ENCODE assay signal across 8 mouse cellular contexts in genomic region chr3:68467941-68468687, GRCm38 (mm10).
A peak's percentile ranks its signal among the peaks of the same experiment; 100 is the strongest.
DNase-seq lines count a peak whose midpoint lies in the region; ATAC-seq and TF ChIP-seq lines count a peak whose summit lies in the region.

No protein-coding gene starts in this region.

- H3K27me3 ChIP-seq in liver, embryonic 11.5 days (replicated peaks; ENCODE audit: control insufficient read depth, insufficient read depth, low read length) = no peaks in the 10 kb centered on the region
- no peaks in the 10 kb centered on the region for H3K27me3 ChIP-seq in heart, embryonic 14.5 days (ENCODE audit: control insufficient read depth, insufficient read depth, low read length)
- no peaks in the 10 kb centered on the region for H3K27me3 ChIP-seq in kidney, postnatal 0 days (ENCODE audit: insufficient read depth, low read length)
- no peaks in the 10 kb centered on the region for H3K27me3 ChIP-seq in neural tube, embryonic 11.5 days (ENCODE audit: control insufficient read depth, insufficient read depth, low read length)

- H3K4me3 ChIP-seq in liver, embryonic 11.5 days (ENCODE audit: low read depth, low read length) = peak overlapping the region; percentile 21; the same call in 1 of the 2 replicates
- peak overlapping the region; percentile 54 to 55 for H3K4me3 ChIP-seq in heart, embryonic 14.5 days (ENCODE audit: control insufficient read depth in 1 of 2, insufficient read depth in 1 of 2, low read depth in 1 of 2, low read length in 2 of 2)
- H3K4me3 ChIP-seq in kidney, postnatal 0 days (replicated peaks; ENCODE audit: low read depth, low read length) = peak overlapping the region; percentile 19; the same call in 1 of the 2 replicates
- no peak overlapping the region for H3K4me3 ChIP-seq in neural tube, embryonic 11.5 days (ENCODE audit: low read depth, low read length)

- no peaks in the 10 kb centered on the region for H3K4me1 ChIP-seq in liver, embryonic 11.5 days (replicated peaks; ENCODE audit: control insufficient read depth, insufficient read depth, low read length)
- peaks cover 9 to 35% of the 10 kb centered on the region in 2 experiments for H3K4me1 ChIP-seq in heart, embryonic 14.5 days (ENCODE audit: control insufficient read depth in 2 of 2, insufficient read depth in 2 of 2, low read length in 2 of 2)
- H3K4me1 ChIP-seq in kidney, postnatal 0 days (replicated peaks; ENCODE audit: insufficient read depth, low read length) = peaks cover 23% of the 10 kb centered on the region
- 0 out of 2 replicates have a peak, but pooled peaks cover 3% of the 10 kb centered on the region for H3K4me1 ChIP-seq in neural tube, embryonic 11.5 days (ENCODE audit: control insufficient read depth, insufficient read depth, low read length)

- H3K4me2 ChIP-seq in liver, embryonic 11.5 days = peak overlapping the region; percentile 42
- peak overlapping the region; percentile 72 for H3K4me2 ChIP-seq in heart, embryonic 14.5 days (ENCODE audit: low read length)
- peak overlapping the region; percentile 53 for H3K4me2 ChIP-seq in kidney, postnatal 0 days (ENCODE audit: low read length)
- H3K4me2 ChIP-seq in neural tube, embryonic 11.5 days (ENCODE audit: low read depth) = peak overlapping the region; percentile 27

- no peak overlapping the region for H3K27ac ChIP-seq in liver, embryonic 11.5 days (ENCODE audit: low read depth, low read length)
- peak overlapping the region; percentile 81 to 92 for H3K27ac ChIP-seq in heart, embryonic 14.5 days (replicated peaks in 1 of 2; ENCODE audit: control insufficient read depth in 1 of 2, insufficient read depth in 1 of 2, low read depth in 2 of 2, low read length in 2 of 2)
- 0 out of 2 replicates have a peak overlapping the region, but pooled peaks have one; percentile 25 for H3K27ac ChIP-seq in kidney, postnatal 0 days
- no peak overlapping the region for H3K27ac ChIP-seq in neural tube, embryonic 11.5 days (ENCODE audit: low read depth, low read length)

- peak; percentile 39; the same call in 1 of the 2 replicates for ATAC-seq in liver, embryonic 11.5 days (replicated peaks; ENCODE audit: low FRiP score)
- ATAC-seq in heart, embryonic 14.5 days (ENCODE audit: insufficient number of reproducible peaks, insufficient read depth, low FRiP score, low read depth) = peak; percentile 79; the same call in 1 of the 2 replicates
- peak; percentile 47; the same call in 1 of the 2 replicates for ATAC-seq in kidney, postnatal 0 days (replicated peaks; ENCODE audit: low FRiP score, low read depth)
- no peak for ATAC-seq in neural tube, embryonic 11.5 days (ENCODE audit: insufficient read depth, low FRiP score, low TSS enrichment)
- ATAC-seq in cerebellum, adult (ENCODE audit: insufficient number of reproducible peaks, low FRiP score, low TSS enrichment) = no peak

- 4% methylated on average over 10 of the region's 10 CpGs for WGBS in liver, embryonic 11.5 days
- WGBS in heart, embryonic 14.5 days = 2% methylated on average over 10 of the region's 10 CpGs
- WGBS in kidney, postnatal 0 days = 6% methylated on average over 10 of the region's 10 CpGs
- WGBS in neural tube, embryonic 11.5 days = 3% methylated on average over 10 of the region's 10 CpGs

- no peak for TF ChIP-seq CTCF in kidney, postnatal 0 days (IDR thresholded peaks at IDR 0.05; ENCODE audit: low read depth)

- no peaks in the 10 kb centered on the region for H3K9me3 ChIP-seq in liver, embryonic 11.5 days (ENCODE audit: control insufficient read depth, low read length)
- H3K9me3 ChIP-seq in heart, embryonic 14.5 days (ENCODE audit: control insufficient read depth, low read length) = no peaks in the 10 kb centered on the region
- no peaks in the 10 kb centered on the region for H3K9me3 ChIP-seq in kidney, postnatal 0 days (replicated peaks; ENCODE audit: low read length)
- no peaks in the 10 kb centered on the region for H3K9me3 ChIP-seq in neural tube, embryonic 11.5 days (ENCODE audit: control insufficient read depth, low read length)

- no peak overlapping the region for H3K9ac ChIP-seq in liver, embryonic 11.5 days (ENCODE audit: low read depth, low read length)
- peak overlapping the region; percentile 75 for H3K9ac ChIP-seq in heart, embryonic 14.5 days (ENCODE audit: low read length)
- H3K9ac ChIP-seq in kidney, postnatal 0 days (ENCODE audit: low read depth, low read length) = peak overlapping the region; percentile 24; the same call in 1 of the 2 replicates
- no peak overlapping the region for H3K9ac ChIP-seq in neural tube, embryonic 11.5 days (ENCODE audit: low read length)

- DNase-seq in liver, embryonic 11.5 days (ENCODE audit: low spot score) = peak; percentile 41
- DNase-seq in liver = no peak
- DNase-seq in kidney, postnatal 0 days (ENCODE audit: low spot score) = peak; percentile 53
- DNase-seq in neural tube, embryonic 11.5 days (ENCODE audit: low spot score) = peak; percentile 34
- DNase-seq in urinary bladder, postnatal 25 days (ENCODE audit: low spot score) = no peak
- DNase-seq in layer of hippocampus, postnatal 14 days (ENCODE audit: low spot score in 2 of 2) = no peak

- H3K36me3 ChIP-seq in liver, embryonic 11.5 days (ENCODE audit: control insufficient read depth, insufficient read depth, low read length) = no peaks in the 10 kb centered on the region
- no peaks in the 10 kb centered on the region for H3K36me3 ChIP-seq in heart, embryonic 14.5 days (ENCODE audit: control insufficient read depth, insufficient read depth, low read length)
- H3K36me3 ChIP-seq in kidney, postnatal 0 days (ENCODE audit: insufficient read depth, low read length) = no peaks in the 10 kb centered on the region
- H3K36me3 ChIP-seq in neural tube, embryonic 11.5 days (ENCODE audit: control insufficient read depth, insufficient read depth, low read length) = no peaks in the 10 kb centered on the region

Comparison
In these comparisons a context has a peak if more than half of its experiments do, and no peak if none do; other contexts are left out.
1. DNase-seq: peak in liver, embryonic 11.5 days (single experiment), kidney, postnatal 0 days (single experiment) and neural tube, embryonic 11.5 days (single experiment); none in liver (single experiment), urinary bladder, postnatal 25 days (single experiment) and layer of hippocampus, postnatal 14 days (0 of 2).
2. ATAC-seq: peak in liver, embryonic 11.5 days (single experiment), heart, embryonic 14.5 days (single experiment) and kidney, postnatal 0 days (single experiment); none in neural tube, embryonic 11.5 days (single experiment) and cerebellum, adult (single experiment).
3. H3K27ac ChIP-seq: peak in heart, embryonic 14.5 days (2 of 2) and kidney, postnatal 0 days (single experiment); none in liver, embryonic 11.5 days (single experiment) and neural tube, embryonic 11.5 days (single experiment).
4. H3K9ac ChIP-seq: peak in heart, embryonic 14.5 days (single experiment) and kidney, postnatal 0 days (single experiment); none in liver, embryonic 11.5 days (single experiment) and neural tube, embryonic 11.5 days (single experiment).
5. Peak in every context shown above with its lines, with median percentiles within 50 percentile points of each other: H3K4me2 ChIP-seq.